Mouse (Mus musculus) small intestine, adult 2 months (tissue): ENCODE data around the gene Car5a.

ENCODE experiments used
- CTCF ChIP-seq: fragments of 200-500 bp; IDR thresholded peaks from 2 replicates; pipeline ENCODE4 v1.5.1; 2012; ENCODE audit warnings: low read depth, mild to moderate bottlenecking, control low read depth, inconsistent platforms, low read length, moderate library complexity, mixed read lengths; ENCODE audit not compliant: insufficient replicate concordance, insufficient read length; ENCODE audit errors: extremely low read depth
- POLR2A ChIP-seq: fragments of 200-500 bp; IDR thresholded peaks from 2 replicates; pipeline ENCODE4 v1.6.1; 2012; ENCODE audit warnings: low read depth, mild to moderate bottlenecking, control low read depth, inconsistent platforms, low read length, moderate library complexity

DNA sequence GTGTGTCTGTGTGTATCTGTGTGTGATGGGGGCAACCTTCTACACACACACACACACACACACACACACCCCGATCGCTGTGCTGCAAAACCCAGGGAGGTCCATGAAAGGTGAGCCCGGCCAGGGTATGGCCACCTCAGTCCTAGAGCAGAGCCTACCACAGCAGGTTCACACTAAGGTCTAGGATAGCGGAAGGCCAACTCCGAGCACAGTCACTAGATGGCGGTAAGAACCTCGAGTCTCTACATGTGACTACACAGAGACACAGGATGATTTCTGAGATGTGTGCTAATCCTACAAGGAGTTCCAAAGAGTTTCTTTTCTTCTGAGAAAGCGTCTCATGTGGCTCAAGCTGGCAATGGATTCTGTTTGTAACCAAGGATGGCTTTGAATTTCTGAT is 17.4 kb downstream of the Car5a start:
- TF ChIP-seq CTCF (peak; percentile 37; the same call in 1 of the 2 replicates), POLR2A (no peak)
